ENCODE assay signal across 22 mouse cellular contexts in the genomic region with DNA sequence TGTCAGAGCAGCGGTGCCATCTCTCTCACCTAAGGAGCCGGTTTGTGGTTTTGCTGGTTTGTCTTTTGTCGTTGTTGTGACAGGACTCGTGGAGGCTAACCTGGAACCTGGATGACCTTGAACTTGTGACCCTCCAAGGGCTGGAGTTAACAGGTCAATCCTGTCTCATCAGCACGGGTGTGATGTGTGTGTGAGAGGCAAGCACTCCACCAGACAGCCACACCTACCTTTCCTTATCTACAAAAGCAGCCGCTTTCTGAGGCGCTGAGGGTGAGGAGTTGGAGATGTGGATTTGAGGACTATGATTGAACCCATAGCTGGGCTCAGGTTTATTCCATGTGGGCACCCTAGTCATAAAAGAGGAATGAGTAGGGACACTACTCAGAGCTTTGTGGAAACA. TPM values are rescaled to one million over a fixed set of nuclear protein-coding genes. Genes with fewer than 3 reads are reported as not detected.
DNase-seq lines count a peak whose midpoint lies in the region; ATAC-seq lines count a peak whose summit lies in the region.
"Had no signal": no experiment of that assay in that cellular context is flagged by ENCODE, and none has a peak within 500 bp of the region (broad histone marks: within the 10 kb centered on the region; RNA-seq: fewer than 3 reads in every experiment).

No protein-coding gene starts in this region.

- H3K9me3 ChIP-seq in liver, embryonic 12.5 days (replicated peaks), result no peaks in the 10 kb centered on the region
- H3K9me3 ChIP-seq in heart, embryonic 11.5 days (replicated peaks; ENCODE audit: control insufficient read depth, low read length), result no peaks in the 10 kb centered on the region
- H3K9me3 ChIP-seq: embryonic facial prominence, embryonic 15.5 days; forebrain, embryonic 13.5 days; hindbrain, embryonic 12.5 days; intestine, embryonic 15.5 days; kidney, embryonic 15.5 days; midbrain, embryonic 10.5 days; neural tube, embryonic 12.5 days had no signal

- DNase-seq in spleen, postnatal 36 days (ENCODE audit: low spot score in 2 of 2), result peak; percentile 19 to 41
- no peak for DNase-seq in spleen, adult 18-20 months
- DNase-seq in c-Kit-negative CD71-positive TER-119-positive erythroid progenitor cells, embryonic 14.5 days (ENCODE audit: low read depth, low spot score), result peak; percentile 69
- no peak for DNase-seq in adrenal gland, postnatal 10 days
- no peak for DNase-seq in layer of hippocampus, postnatal 36 days
- no peak for DNase-seq in frontal cortex, postnatal 10 days (ENCODE audit: low spot score in 2 of 2)
- DNase-seq: adrenal gland, postnatal 25 days; cerebellum, adult 9-10 months; embryo, embryonic 11 days; heart, adult 18-20 months; lung, postnatal 14 days had no signal

- no peak overlapping the region for H3K4me2 ChIP-seq in liver, embryonic 12.5 days
- H3K4me2 ChIP-seq in heart, embryonic 11.5 days, result no peak overlapping the region
- H3K4me2 ChIP-seq: embryonic facial prominence, embryonic 15.5 days; forebrain, embryonic 13.5 days; hindbrain, embryonic 12.5 days; intestine, embryonic 15.5 days; kidney, embryonic 15.5 days; neural tube, embryonic 12.5 days had no signal

- no peak overlapping the region for H3K9ac ChIP-seq in liver, embryonic 12.5 days
- no peak overlapping the region for H3K9ac ChIP-seq in heart, embryonic 11.5 days (ENCODE audit: low read depth, low read length)
- H3K9ac ChIP-seq: embryonic facial prominence, embryonic 15.5 days; forebrain, embryonic 13.5 days; hindbrain, embryonic 12.5 days; intestine, embryonic 15.5 days; kidney, embryonic 15.5 days; neural tube, embryonic 12.5 days had no signal

- H3K4me1 ChIP-seq in liver, embryonic 12.5 days, result peaks cover 65% of the 10 kb centered on the region
- peaks cover 9% of the 10 kb centered on the region; the same call in 1 of the 2 replicates for H3K4me1 ChIP-seq in heart, embryonic 11.5 days (ENCODE audit: control insufficient read depth, insufficient read depth, low read length)

- ATAC-seq in liver, embryonic 12.5 days, result peak; percentile 85
- no peak for ATAC-seq in heart, embryonic 11.5 days (replicated peaks; ENCODE audit: insufficient number of reproducible peaks, low FRiP score, low TSS enrichment)
- ATAC-seq: forebrain, embryonic 13.5 days; intestine, embryonic 15.5 days had no signal

- H3K27me3 ChIP-seq in liver, embryonic 12.5 days (replicated peaks), result peaks cover 49% of the 10 kb centered on the region
- no peaks in the 10 kb centered on the region for H3K27me3 ChIP-seq in heart, embryonic 11.5 days (ENCODE audit: control insufficient read depth, insufficient read depth, low read length)
- H3K27me3 ChIP-seq: embryonic facial prominence, embryonic 15.5 days; forebrain, embryonic 13.5 days; hindbrain, embryonic 12.5 days; intestine, embryonic 15.5 days; kidney, embryonic 15.5 days; neural tube, embryonic 12.5 days had no signal

- H3K4me3 ChIP-seq in liver, embryonic 12.5 days, result no peak overlapping the region
- H3K4me3 ChIP-seq in heart, embryonic 11.5 days (ENCODE audit: low read depth, low read length), result no peak overlapping the region
- H3K4me3 ChIP-seq: embryonic facial prominence, embryonic 15.5 days; forebrain, embryonic 13.5 days; hindbrain, embryonic 12.5 days; intestine, embryonic 15.5 days; kidney, embryonic 15.5 days; midbrain, embryonic 10.5 days; neural tube, embryonic 12.5 days had no signal

- H3K27ac ChIP-seq in liver, embryonic 12.5 days, result no peak overlapping the region
- no peak overlapping the region for H3K27ac ChIP-seq in heart, embryonic 11.5 days (ENCODE audit: low read depth, low read length)
- H3K27ac ChIP-seq: embryonic facial prominence, embryonic 15.5 days; forebrain, embryonic 13.5 days; hindbrain, embryonic 12.5 days; intestine, embryonic 15.5 days; kidney, embryonic 15.5 days; midbrain, embryonic 10.5 days; neural tube, embryonic 12.5 days had no signal

- no peaks in the 10 kb centered on the region for H3K36me3 ChIP-seq in liver, embryonic 12.5 days
- H3K36me3 ChIP-seq in heart, embryonic 11.5 days (ENCODE audit: control insufficient read depth, insufficient read depth, low read length), result no peaks in the 10 kb centered on the region
- H3K36me3 ChIP-seq: embryonic facial prominence, embryonic 15.5 days; hindbrain, embryonic 12.5 days; intestine, embryonic 15.5 days; kidney, embryonic 15.5 days; midbrain, embryonic 10.5 days; neural tube, embryonic 12.5 days had no signal

- 36% methylated on average over 7 of the region's 7 CpGs for WGBS in liver, embryonic 12.5 days (ENCODE audit: insufficient replicate concordance)
- 60% methylated on average over 7 of the region's 7 CpGs for WGBS in heart, embryonic 11.5 days (ENCODE audit: insufficient replicate concordance)

RNA-seq across cellular contexts. Expression of a gene that starts 15.7 kb away (rescaled TPM):
- 2.5 and 3.4 TPM in 2 replicates for polyA plus RNA-seq in liver, embryonic 12.5 days (2016; fragmentation: Nextera tagmentation; extraction: Ambion mirVana)
- 1 to 10 TPM; 8.0 to 8.3 TPM for total RNA-seq in adrenal gland, postnatal 10 days (2021)
- total RNA-seq in layer of hippocampus, postnatal 36 days (2021), result 1 to 10 TPM; 1.7 to 2.7 TPM
- 22.4 and 22.5 TPM in 2 replicates for polyA plus RNA-seq in heart, embryonic 11.5 days (2014; fragmentation: Nextera tagmentation; extraction: Ambion mirVana)
- total RNA-seq: liver, adult 2 months; monocyte, adult 5-6 weeks had no signal

RNA-seq across cellular contexts. Expression of a gene that starts 33.6 kb away (rescaled TPM):
- polyA plus RNA-seq in liver, embryonic 12.5 days (2016; fragmentation: Nextera tagmentation; extraction: Ambion mirVana), result 28.1 and 30.6 TPM in 2 replicates
- 100 to 1,000 TPM; 112 to 182 TPM for total RNA-seq in adrenal gland, postnatal 10 days (2021)
- total RNA-seq in layer of hippocampus, postnatal 36 days (2021), result 10 to 100 TPM; 15.3 to 19.8 TPM
- polyA plus RNA-seq in heart, embryonic 11.5 days (2014; fragmentation: Nextera tagmentation; extraction: Ambion mirVana), result 95.3 and 98.1 TPM in 2 replicates

Comparison
In these comparisons a context has a peak if more than half of its experiments do, and no peak if none do; other contexts are left out.
1. DNase-seq: peak in spleen, postnatal 36 days (2 of 2) and c-Kit-negative CD71-positive TER-119-positive erythroid progenitor cells, embryonic 14.5 days (single experiment); none in spleen, adult 18-20 months (0 of 2), adrenal gland, postnatal 10 days (single experiment), layer of hippocampus, postnatal 36 days (0 of 2) and frontal cortex, postnatal 10 days (0 of 2).
2. RNA of a gene that starts 33.6 kb away (total RNA-seq): 112 to 182 TPM in adrenal gland, postnatal 10 days; 15.3 to 19.8 TPM in layer of hippocampus, postnatal 36 days; every median in the first group is over 4 times any median in the second.